Mouse (Mus musculus): Measurements from ENCODE around the gene Pacrg. TPM values are rescaled to one million over a fixed set of nuclear protein-coding genes. Genes with fewer than 3 reads are reported as not detected.
A peak's percentile ranks its signal among the peaks of the same experiment; 100 is the strongest.

Pacrg gene
- 10 to 100 TPM; 19.3 to 22.0 TPM for total RNA-seq (2021)

- DNase-seq (ENCODE audit: extremely low spot score in 1 of 2, low spot score in 1 of 2), result peak; percentile 89 to 91
Observed at GRCm38 (mm10) chr17:10840148-10840707, at the start of gene Pacrg, which contains the start of gene Prkn. TSS of gene Pacrg (minus strand) at chr17:10840311. TSS of gene Prkn (plus strand) at chr17:10840384.

- no peak for DNase-seq (ENCODE audit: extremely low spot score in 1 of 2, low spot score in 1 of 2)
Observed at GRCm38 (mm10) chr17:10887924-10888323, 47.8 kb upstream of the Pacrg start.

- no peak for DNase-seq (ENCODE audit: extremely low spot score in 1 of 2, low spot score in 1 of 2)
Observed at GRCm38 (mm10) chr17:10882260-10882659, 42.1 kb upstream of the Pacrg start.

GRCm38 (mm10) chr17:10878986-10879385, 38.9 kb upstream of the Pacrg start:
- no peak for DNase-seq (ENCODE audit: extremely low spot score in 1 of 2, low spot score in 1 of 2)

- DNase-seq (ENCODE audit: extremely low spot score in 1 of 2, low spot score in 1 of 2), result no peak
Observed at GRCm38 (mm10) chr17:10874208-10875187, 34.4 kb upstream of the Pacrg start.

GRCm38 (mm10) chr17:10854207-10854606, 14.1 kb upstream of the Pacrg start:
- peak in 1 of 2 experiments; percentile 10 for DNase-seq (ENCODE audit: extremely low spot score in 1 of 2, low spot score in 1 of 2)

- DNase-seq (ENCODE audit: extremely low spot score in 1 of 2, low spot score in 1 of 2), result peak; percentile 36 to 43
Observed at GRCm38 (mm10) chr17:10840731-10841201, 655 bp upstream of the Pacrg start.

- no peak for DNase-seq (ENCODE audit: extremely low spot score in 1 of 2, low spot score in 1 of 2)
Observed at GRCm38 (mm10) chr17:10818971-10819370, 21.1 kb downstream of the Pacrg start.

- no peak for DNase-seq (ENCODE audit: extremely low spot score in 1 of 2, low spot score in 1 of 2)
Observed at GRCm38 (mm10) chr17:10808571-10808970, 31.5 kb downstream of the Pacrg start.

GRCm38 (mm10) chr17:10807261-10807998, 32.7 kb downstream of the Pacrg start:
- no peak for DNase-seq (ENCODE audit: extremely low spot score in 1 of 2, low spot score in 1 of 2)

GRCm38 (mm10) chr17:10806692-10807091, 33.4 kb downstream of the Pacrg start:
- DNase-seq (ENCODE audit: extremely low spot score in 1 of 2, low spot score in 1 of 2), result no peak

- DNase-seq (ENCODE audit: extremely low spot score in 1 of 2, low spot score in 1 of 2), result no peak
Observed at GRCm38 (mm10) chr17:10791661-10792060, 48.5 kb downstream of the Pacrg start.

- DNase-seq (ENCODE audit: extremely low spot score in 1 of 2, low spot score in 1 of 2), result no peak
Observed at GRCm38 (mm10) chr17:10784401-10784920, 55.6 kb downstream of the Pacrg start.

- DNase-seq (ENCODE audit: extremely low spot score in 1 of 2, low spot score in 1 of 2), result no peak
Observed at GRCm38 (mm10) chr17:10776503-10776902, 63.6 kb downstream of the Pacrg start.

GRCm38 (mm10) chr17:10774468-10774867, 65.6 kb downstream of the Pacrg start:
- DNase-seq (ENCODE audit: extremely low spot score in 1 of 2, low spot score in 1 of 2), result no peak

- no peak for DNase-seq (ENCODE audit: extremely low spot score in 1 of 2, low spot score in 1 of 2)
Observed at GRCm38 (mm10) chr17:10772207-10772606, 67.9 kb downstream of the Pacrg start.

- DNase-seq (ENCODE audit: extremely low spot score in 1 of 2, low spot score in 1 of 2), result peak; percentile 24 to 28
Observed at GRCm38 (mm10) chr17:10769873-10770272, 70.2 kb downstream of the Pacrg start.

GRCm38 (mm10) chr17:10766735-10767406, 73.2 kb downstream of the Pacrg start:
- no peak for DNase-seq (ENCODE audit: extremely low spot score in 1 of 2, low spot score in 1 of 2)

GRCm38 (mm10) chr17:10764343-10764742, 75.8 kb downstream of the Pacrg start:
- no peak for DNase-seq (ENCODE audit: extremely low spot score in 1 of 2, low spot score in 1 of 2)

- no peak for DNase-seq (ENCODE audit: extremely low spot score in 1 of 2, low spot score in 1 of 2)
Observed at GRCm38 (mm10) chr17:10757455-10757854, 82.7 kb downstream of the Pacrg start.

Data from layer of hippocampus, postnatal 25 days (tissue).